Mouse (Mus musculus): ENCODE data around the gene Aup1. TPM values are rescaled to one million over a fixed set of nuclear protein-coding genes. Genes with fewer than 3 reads are reported as not detected.

Gene Aup1
- total RNA-seq, 1 experiment from 2014 or later: 242 TPM

DNA sequence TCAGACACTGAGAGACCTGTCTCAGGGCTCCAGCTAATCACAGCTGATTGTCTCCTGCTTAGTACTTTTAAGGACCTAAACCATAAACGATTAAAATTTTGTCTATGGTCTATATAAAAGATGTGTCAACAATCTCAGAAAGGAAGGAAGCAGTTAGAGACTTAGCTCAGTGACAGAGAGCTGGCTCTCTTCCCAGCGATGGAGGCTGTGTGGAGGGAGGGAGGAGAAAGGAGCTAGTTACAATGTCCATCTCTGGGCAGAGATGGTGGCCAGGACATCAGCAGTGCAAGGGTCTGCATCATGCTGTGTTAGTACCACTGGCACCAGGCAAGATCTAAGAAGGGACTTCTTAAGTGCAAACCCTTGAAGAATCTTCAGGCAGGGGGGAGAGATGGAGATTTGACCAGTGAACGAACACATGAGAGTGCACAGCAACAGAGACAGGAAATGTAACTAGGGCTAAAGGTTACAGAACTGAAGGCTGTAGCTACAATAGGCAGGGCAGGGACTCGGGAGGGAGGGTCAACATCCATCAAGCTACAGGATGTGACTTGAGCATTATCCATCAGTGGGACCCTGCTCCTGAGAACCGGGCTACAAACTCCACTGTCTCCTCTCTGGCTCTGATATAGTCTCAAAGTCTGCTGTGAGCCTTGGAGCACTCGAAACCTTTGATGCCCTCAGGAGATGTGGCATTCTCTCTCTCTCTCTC, 38.3 kb downstream of the Aup1 start:
- ATAC-seq (ENCODE audit: extremely low read depth, insufficient number of reproducible peaks, low FRiP score, poor library complexity, severe bottlenecking): no peak

DNA sequence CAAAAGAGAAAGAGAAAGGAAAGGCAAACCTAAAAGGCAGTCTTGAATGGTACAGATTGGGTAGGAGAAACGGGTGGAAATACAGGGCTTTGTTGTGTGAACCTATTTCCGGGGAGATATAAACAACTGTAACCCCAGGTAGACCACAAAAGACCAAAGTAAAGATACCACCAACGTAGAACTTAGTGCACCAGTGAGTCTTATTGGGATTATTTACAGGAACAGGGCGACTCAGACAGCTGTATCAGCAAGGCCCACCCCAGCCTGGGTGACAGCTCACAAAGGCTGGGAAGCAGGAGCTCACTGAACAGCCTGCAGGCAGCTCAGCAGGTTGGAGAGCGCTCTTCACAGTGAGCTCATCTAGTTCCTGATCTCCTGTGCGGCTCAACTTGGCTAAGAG, 41.6 kb downstream of the Aup1 start:
- 0 out of 2 replicates have a peak, but pooled peaks have one; percentile 33 for ATAC-seq (ENCODE audit: extremely low read depth, insufficient number of reproducible peaks, low FRiP score, poor library complexity, severe bottlenecking)

DNA sequence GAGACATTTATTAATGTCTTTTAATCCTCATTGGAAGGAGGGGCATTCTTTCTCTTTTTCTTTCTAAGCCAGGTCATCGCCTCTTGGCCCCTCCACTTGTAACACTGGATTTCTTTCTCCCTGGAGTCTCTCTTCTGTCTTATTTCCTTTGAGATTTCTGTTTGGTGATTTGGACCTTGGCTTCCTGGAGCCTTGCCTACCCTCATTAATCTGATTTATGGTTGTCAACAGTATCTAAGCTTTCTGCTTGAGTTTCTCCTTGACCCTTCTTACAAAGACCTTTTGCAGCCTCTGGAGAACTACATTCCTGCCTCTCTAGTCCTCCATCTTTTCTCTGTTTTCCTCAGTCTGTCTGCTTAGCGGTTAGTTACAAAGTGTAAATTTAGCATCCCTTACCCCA, 44.1 kb downstream of the Aup1 start:
- ATAC-seq (ENCODE audit: extremely low read depth, insufficient number of reproducible peaks, low FRiP score, poor library complexity, severe bottlenecking): no peak

GRCm38 (mm10) chr6:83101316-83101687, 47.0 kb downstream of the Aup1 start, which contains the start of the genes Ccdc142 and Gm42688:
Gene Ccdc142, plus strand, starts transcription at chr6:83101601.
Gene Gm42688, plus strand, starts transcription at chr6:83101617.
- peak; percentile 87 for ATAC-seq (ENCODE audit: extremely low read depth, insufficient number of reproducible peaks, low FRiP score, poor library complexity, severe bottlenecking)

GRCm38 (mm10) chr6:83101688-83102556, 47.6 kb downstream of the Aup1 start:
- peak; percentile 45; the same call in 1 of the 2 replicates for ATAC-seq (ENCODE audit: extremely low read depth, insufficient number of reproducible peaks, low FRiP score, poor library complexity, severe bottlenecking)

GRCm38 (mm10) chr6:83103130-83103650, 48.9 kb downstream of the Aup1 start:
- no peak for ATAC-seq (ENCODE audit: extremely low read depth, insufficient number of reproducible peaks, low FRiP score, poor library complexity, severe bottlenecking)

DNA sequence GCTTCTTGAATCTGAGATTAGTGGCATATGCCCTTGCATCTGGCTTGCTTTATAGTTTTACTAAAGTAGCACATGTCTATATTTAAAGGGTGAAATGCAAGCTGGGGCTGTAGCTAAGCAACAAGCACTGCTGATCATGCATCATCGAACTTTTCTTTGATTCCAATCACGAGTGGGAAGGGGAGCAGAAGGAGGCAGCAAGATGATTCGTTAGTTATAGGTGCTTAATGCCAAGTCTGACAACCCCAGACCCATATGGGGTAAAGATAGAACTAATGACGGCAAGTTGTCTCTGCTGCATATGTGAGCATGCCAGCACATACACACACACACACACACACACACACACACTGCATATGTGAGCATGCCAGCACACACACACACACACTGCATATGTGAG, 49.8 kb downstream of the Aup1 start:
- ATAC-seq (ENCODE audit: extremely low read depth, insufficient number of reproducible peaks, low FRiP score, poor library complexity, severe bottlenecking): no peak

Other genes starting within 250 kb of the Aup1 start
- 0.58 and 1.5 TPM in 2 replicates for gene Sema4f, start 114.8 kb upstream of the Aup1 start, total RNA-seq (2017)
- gene M1ap, start 107.6 kb upstream of the Aup1 start, total RNA-seq (2017): 1.1 and 2.1 TPM in 2 replicates
- gene Dok1, start 21.1 kb upstream of the Aup1 start, total RNA-seq (2017): 20.7 and 25.4 TPM in 2 replicates
- gene Loxl3, start 20.3 kb upstream of the Aup1 start, total RNA-seq (2017): 0.47 and 0.74 TPM in 2 replicates
- gene Htra2, start 752 bp downstream of the Aup1 start, total RNA-seq (2017): 33.3 and 36.1 TPM in 2 replicates
- gene Dqx1, start 3.3 kb downstream of the Aup1 start, total RNA-seq (2017): 2.5 and 4.3 TPM in 2 replicates
- gene Tlx2, start 15.8 kb downstream of the Aup1 start, total RNA-seq (2017): not detected in 2 replicates
- gene Pcgf1, start 23.3 kb downstream of the Aup1 start, total RNA-seq (2017): 9.5 and 15.0 TPM in 2 replicates
- not detected in 2 replicates for gene Lbx2, start 31.8 kb downstream of the Aup1 start, total RNA-seq (2017)
- 8.6 and 11.9 TPM in 2 replicates for gene Ccdc142, start 47.1 kb downstream of the Aup1 start, total RNA-seq (2017)
- gene Gm42688, start 47.1 kb downstream of the Aup1 start, total RNA-seq (2017): 6.6 and 7.6 TPM in 2 replicates
- gene Mrpl53, start 54.5 kb downstream of the Aup1 start, total RNA-seq (2017): 8.8 and 20.5 TPM in 2 replicates
- gene Mogs, start 61.0 kb downstream of the Aup1 start, total RNA-seq (2017): 36.2 and 36.5 TPM in 2 replicates
- 79.6 and 83.8 TPM in 2 replicates for gene Wbp1, start 67.0 kb downstream of the Aup1 start, total RNA-seq (2017)
- gene Ino80b, start 70.9 kb downstream of the Aup1 start, total RNA-seq (2017): 52.8 and 57.5 TPM in 2 replicates
- not detected in 2 replicates for gene Rtkn, start 80.9 kb downstream of the Aup1 start, total RNA-seq (2017)
- 0.49 TPM in 1 of 2 replicates, not detected in the other for gene Wdr54, start 101.9 kb downstream of the Aup1 start, total RNA-seq (2017)
- not detected in 2 replicates for gene 1700003E16Rik, start 101.9 kb downstream of the Aup1 start, total RNA-seq (2017)
- 80.4 and 83.4 TPM in 2 replicates for gene Dctn1, start 111.4 kb downstream of the Aup1 start, total RNA-seq (2017)
- gene Slc4a5, start 165.3 kb downstream of the Aup1 start, total RNA-seq (2017): not detected in 2 replicates